Mouse (Mus musculus) left cerebral cortex, adult 18-20 months (tissue): ENCODE results near the gene Slc34a3. TPM values are rescaled to one million over a fixed set of nuclear protein-coding genes. Genes with fewer than 3 reads are reported as not detected.

Experiments
- DNase-seq, 2 experiments: peaks; one replicate each; pipeline ENCODE4 v3.0.0; 2021 to 2022; ENCODE audit warnings: low spot score in 2 of 2, mixed read lengths in 1 of 2
- total RNA-seq, 2 experiments: library from RNA; stranded (reverse); gene quantifications; 2 replicates each; pipeline ENCODE4 v1.2.3; 2021

The Slc34a3 gene
- total RNA-seq, 2 experiments from 2014 or later, result not detected

GRCm38 (mm10) chr2:25225811-25226379 lies 8.3 kb downstream of the Slc34a3 start:
- no peak for DNase-seq

- DNase-seq, result peak; percentile 95 to 98
These were observed 9.1 kb downstream of the Slc34a3 start for GRCm38 (mm10) chr2:25224766-25225752.

- DNase-seq, result no peak
These were observed 9.7 kb downstream of the Slc34a3 start, which contains the start of gene Tubb4b for GRCm38 (mm10) chr2:25224492-25224765. Tubb4b (minus strand) TSS chr2:25224702.

- peak; percentile 74 to 77 for DNase-seq
These were observed 10.3 kb downstream of the Slc34a3 start for GRCm38 (mm10) chr2:25223681-25224491.

GRCm38 (mm10) chr2:25221331-25221772 lies 12.8 kb downstream of the Slc34a3 start:
- DNase-seq, result no peak

GRCm38 (mm10) chr2:25218445-25218844 lies 15.7 kb downstream of the Slc34a3 start, which contains the start of gene Fam166a:
Fam166a (plus strand) TSS chr2:25218745.
- DNase-seq, result no peak

GRCm38 (mm10) chr2:25217666-25218065 lies 16.5 kb downstream of the Slc34a3 start:
- DNase-seq, result no peak

- DNase-seq, result no peak
These were observed 19.7 kb downstream of the Slc34a3 start, which contains the start of gene Stpg3 for GRCm38 (mm10) chr2:25214444-25214843. Stpg3 (minus strand) TSS chr2:25214637.

GRCm38 (mm10) chr2:25213266-25213865 lies 20.8 kb downstream of the Slc34a3 start:
- DNase-seq, result no peak

GRCm38 (mm10) chr2:25211121-25211670 lies 23.0 kb downstream of the Slc34a3 start, which contains the start of gene Nelfb:
Nelfb (minus strand) TSS chr2:25211489.
- DNase-seq, result peak; percentile 76 to 88

- peak in 1 of 2 experiments; percentile 26 for DNase-seq
These were observed 23.5 kb downstream of the Slc34a3 start for GRCm38 (mm10) chr2:25210686-25211085.

GRCm38 (mm10) chr2:25207593-25207992 lies 26.6 kb downstream of the Slc34a3 start:
- DNase-seq, result no peak

- DNase-seq, result no peak
These were observed 30.4 kb downstream of the Slc34a3 start for GRCm38 (mm10) chr2:25203631-25204214.

- no peak for DNase-seq
These were observed 33.5 kb downstream of the Slc34a3 start for GRCm38 (mm10) chr2:25200631-25201030.

- no peak for DNase-seq
These were observed 36.2 kb downstream of the Slc34a3 start for GRCm38 (mm10) chr2:25197946-25198345.

- DNase-seq, result no peak
These were observed 37.0 kb downstream of the Slc34a3 start for GRCm38 (mm10) chr2:25197191-25197590.

- DNase-seq, result no peak
These were observed 37.8 kb downstream of the Slc34a3 start, which contains the start of gene Tor4a for GRCm38 (mm10) chr2:25196172-25196954. Tor4a (minus strand) TSS chr2:25196886.

GRCm38 (mm10) chr2:25195211-25196156 lies 38.7 kb downstream of the Slc34a3 start:
- DNase-seq, result no peak
